In genomic region chrX:107402915-107403912, GRCm38 (mm10) we compare ENCODE assay signal across 8 mouse cellular contexts. TPM values are rescaled to one million over a fixed set of nuclear protein-coding genes. Genes with fewer than 3 reads are reported as not detected.
DNase-seq lines count a peak whose midpoint lies in the region; ATAC-seq and TF ChIP-seq lines count a peak whose summit lies in the region.

TSS of gene Itm2a (minus strand) at chrX:107403376.

- no peak within 1 kb of the TSS for H3K27ac ChIP-seq in embryonic fibroblast, embryonic 13.5 days (ENCODE audit: insufficient read depth, low read length)
- H3K27ac ChIP-seq in heart, embryonic 13.5 days (replicated peaks): peak within 1 kb of the TSS; percentile 77
- H3K27ac ChIP-seq in liver, postnatal 0 days (ENCODE audit: low read depth): no peak within 1 kb of the TSS
- H3K27ac ChIP-seq in neural tube, embryonic 15.5 days (replicated peaks): peak within 1 kb of the TSS; percentile 37

- peak within 1 kb of the TSS; percentile 71 for H3K4me3 ChIP-seq in embryonic fibroblast, embryonic 13.5 days (ENCODE audit: insufficient read depth, low read length)
- peak within 1 kb of the TSS; percentile 67 for H3K4me3 ChIP-seq in heart, embryonic 13.5 days
- peak within 1 kb of the TSS; percentile 51 for H3K4me3 ChIP-seq in liver, postnatal 0 days (ENCODE audit: low read depth, low read length)
- H3K4me3 ChIP-seq in neural tube, embryonic 15.5 days (replicated peaks): peak within 1 kb of the TSS; percentile 50

- H3K36me3 ChIP-seq in heart, embryonic 13.5 days: 0 out of 2 replicates have a peak, but pooled peaks cover 7% of the 10 kb centered on the region
- H3K36me3 ChIP-seq in liver, postnatal 0 days (replicated peaks; ENCODE audit: insufficient read depth, low read length): no peaks in the 10 kb centered on the region
- H3K36me3 ChIP-seq in neural tube, embryonic 15.5 days: no peaks in the 10 kb centered on the region

- H3K9me3 ChIP-seq in heart, embryonic 13.5 days: no peaks in the 10 kb centered on the region
- no peaks in the 10 kb centered on the region for H3K9me3 ChIP-seq in liver, postnatal 0 days (ENCODE audit: low read length)
- H3K9me3 ChIP-seq in neural tube, embryonic 15.5 days (replicated peaks): no peaks in the 10 kb centered on the region

- DNase-seq in CD4-positive helper T cell, adult 2 months (ENCODE audit: low read depth, low spot score): peak; percentile 72
- peak; percentile 70 for DNase-seq in R1 (ENCODE audit: low read depth, low spot score)
- DNase-seq in layer of hippocampus, adult 18-20 months (ENCODE audit: low spot score in 2 of 2): peak in 1 of 2 experiments; percentile 11
- peak; percentile 40 for DNase-seq in liver, postnatal 0 days
- DNase-seq in thymus, postnatal 25 days: peak; percentile 52

- peak within 1 kb of the TSS; percentile 83 for H3K9ac ChIP-seq in heart, embryonic 13.5 days
- H3K9ac ChIP-seq in liver, postnatal 0 days (replicated peaks): 0 out of 2 replicates have a peak within 1 kb of the TSS, but pooled peaks have one; percentile 21
- H3K9ac ChIP-seq in neural tube, embryonic 15.5 days (replicated peaks): peak within 1 kb of the TSS; percentile 53

- TF ChIP-seq EP300 in liver, postnatal 0 days (IDR thresholded peaks at IDR 0.05; ENCODE audit: low read depth): no peak

- 10% methylated on average over 30 of the region's 30 CpGs for WGBS in heart, embryonic 13.5 days
- 15% methylated on average over 29 of the region's 30 CpGs for WGBS in liver, postnatal 0 days (ENCODE audit: insufficient replicate concordance)
- WGBS in neural tube, embryonic 15.5 days: 23% methylated on average over 27 of the region's 30 CpGs

- peak; percentile 87 for TF ChIP-seq POLR2A in embryonic fibroblast, embryonic 13.5 days (IDR thresholded peaks at IDR 0.05; ENCODE audit: low read depth, low read length)

- no peak for TF ChIP-seq CTCF in embryonic fibroblast, embryonic 13.5 days (IDR thresholded peaks at IDR 0.05; ENCODE audit: borderline replicate concordance, insufficient read depth, low read length)
- no peak for TF ChIP-seq CTCF in liver, postnatal 0 days (IDR thresholded peaks at IDR 0.05; ENCODE audit: low read depth)

- H3K4me2 ChIP-seq in heart, embryonic 13.5 days: peak within 1 kb of the TSS; percentile 67
- H3K4me2 ChIP-seq in liver, postnatal 0 days (ENCODE audit: low read depth, low read length): peak within 1 kb of the TSS; percentile 74
- peak within 1 kb of the TSS; percentile 69 for H3K4me2 ChIP-seq in neural tube, embryonic 15.5 days

- no peaks in the 10 kb centered on the region for H3K27me3 ChIP-seq in heart, embryonic 13.5 days (replicated peaks)
- no peaks in the 10 kb centered on the region for H3K27me3 ChIP-seq in liver, postnatal 0 days (ENCODE audit: insufficient read depth, low read length)
- H3K27me3 ChIP-seq in neural tube, embryonic 15.5 days (replicated peaks): no peaks in the 10 kb centered on the region

- no peaks in the 10 kb centered on the region for H3K4me1 ChIP-seq in embryonic fibroblast, embryonic 13.5 days (ENCODE audit: control insufficient read depth, insufficient read depth, low read length)
- H3K4me1 ChIP-seq in heart, embryonic 13.5 days: no peaks in the 10 kb centered on the region
- no peaks in the 10 kb centered on the region for H3K4me1 ChIP-seq in liver, postnatal 0 days (ENCODE audit: insufficient read depth)
- H3K4me1 ChIP-seq in neural tube, embryonic 15.5 days: no peaks in the 10 kb centered on the region

- ATAC-seq in heart, embryonic 13.5 days (ENCODE audit: extremely low read depth, insufficient number of reproducible peaks, low FRiP score, low TSS enrichment): peak; percentile 82
- ATAC-seq in liver, postnatal 0 days: 0 out of 2 replicates have a peak, but pooled peaks have one; percentile 21
- peak; percentile 91 for ATAC-seq in neural tube, embryonic 15.5 days (ENCODE audit: low FRiP score)

RNA-seq across cellular contexts. Expression of gene Itm2a, which starts in this region (rescaled TPM):
- 145 and 501 TPM in 2 replicates for polyA plus RNA-seq in embryonic fibroblast, embryonic 13.5 days (2011; ENCODE audit: insufficient read length, low read depth, missing spikeins)
- 398 and 429 TPM in 2 replicates for polyA plus RNA-seq in heart, embryonic 13.5 days (2015; fragmentation: Nextera tagmentation; extraction: Ambion mirVana)
- total RNA-seq in layer of hippocampus, adult 18-20 months (2021): 10 to 100 TPM; 26.5 to 27.1 TPM
- polyA plus RNA-seq in liver, postnatal 0 days (2015; fragmentation: Nextera tagmentation; extraction: Ambion mirVana): 54.6 and 68.3 TPM in 2 replicates
- polyA plus RNA-seq in neural tube, embryonic 15.5 days (2015; fragmentation: Nextera tagmentation; extraction: Ambion mirVana): 233 and 254 TPM in 2 replicates

Comparison
In these comparisons a context has a peak if more than half of its experiments do, and no peak if none do; other contexts are left out.
1. H3K27ac ChIP-seq: peak in heart, embryonic 13.5 days (single experiment) and neural tube, embryonic 15.5 days (single experiment); none in embryonic fibroblast, embryonic 13.5 days (single experiment) and liver, postnatal 0 days (single experiment).
2. ATAC-seq: peak in every context shown above with its lines; median percentile 91 in neural tube, embryonic 15.5 days; 82 in heart, embryonic 13.5 days; 21 in liver, postnatal 0 days.
3. H3K9ac ChIP-seq: peak in every context shown above with its lines; median percentile 83 in heart, embryonic 13.5 days; 53 in neural tube, embryonic 15.5 days; 21 in liver, postnatal 0 days.
4. Peak in every context shown above with its lines, with median percentiles within 50 percentile points of each other: H3K4me3 ChIP-seq and H3K4me2 ChIP-seq.